Mouse (Mus musculus) ES-Bruce4 (cell line): ENCODE measurements around the gene Apobec2.

Source experiments
- CTCF ChIP-seq: IDR thresholded peaks from one replicate; pipeline ENCODE4 v1.8.1; 2011; ENCODE audit warnings: low read depth, low read length
- EP300 ChIP-seq: IDR thresholded peaks from 2 replicates; pipeline ENCODE4 v1.6.1; 2011; ENCODE audit warnings: low read depth, low read length; ENCODE audit not compliant: insufficient read depth

GRCm38 (mm10) chr17:48402751-48403150, 30.0 kb downstream of the Apobec2 start:
- TF ChIP-seq CTCF (no peak), EP300 (no peak)
